ENCODE assay signal across 8 mouse cellular contexts in the genomic region with DNA sequence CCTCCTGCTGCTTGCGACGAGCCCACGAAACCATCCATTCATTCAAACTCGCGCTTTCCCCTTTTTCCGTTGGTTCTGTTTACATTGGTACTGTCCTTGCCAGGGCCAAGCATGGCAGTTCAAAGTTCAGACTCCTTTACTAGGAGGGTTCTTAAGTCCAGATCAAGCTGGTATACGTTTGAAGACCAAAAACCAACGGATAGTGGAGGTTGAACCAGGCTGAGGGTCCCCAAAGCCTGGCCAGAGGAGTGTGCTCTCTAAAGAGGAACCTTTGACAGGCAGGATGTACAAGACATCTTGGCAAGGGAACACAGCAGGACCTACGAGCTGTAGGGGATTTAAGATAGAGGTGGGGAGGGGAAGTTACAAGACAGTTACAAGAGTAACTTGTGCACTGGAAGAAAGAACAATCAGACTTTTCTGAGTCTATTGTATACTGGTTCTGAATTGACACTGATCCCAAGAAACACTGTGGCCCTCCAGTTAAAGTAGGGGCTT. TPM values are rescaled to one million over a fixed set of nuclear protein-coding genes. Genes with fewer than 3 reads are reported as not detected.
DNase-seq lines count a peak whose midpoint lies in the region; ATAC-seq and TF ChIP-seq lines count a peak whose summit lies in the region.

No protein-coding gene starts in this region.

- no peaks in the 10 kb centered on the region for H3K79me2 ChIP-seq in heart, adult 2 months (replicated peaks; ENCODE audit: control insufficient read depth, insufficient read depth, low read length)

- DNase-seq in heart, adult 2 months, result no peak
- no peak for DNase-seq in heart, postnatal 36 days
- DNase-seq in hindbrain, embryonic 10.5 days (ENCODE audit: low spot score), result no peak
- no peak for DNase-seq in T-cell, adult 2 months (ENCODE audit: low spot score)
- no peak for DNase-seq in natural killer cell, adult 2 months (ENCODE audit: low spot score in 2 of 2)
- no peak for DNase-seq in layer of hippocampus, adult 9-10 months (ENCODE audit: low spot score)

- H3K9ac ChIP-seq in heart, adult 2 months (ENCODE audit: low read depth, low read length), result no peak overlapping the region

- TF ChIP-seq POLR2A in heart, adult 2 months (IDR thresholded peaks at IDR 0.05; ENCODE audit: insufficient read depth, low read depth, low read length), result no peak

- intact Hi-C loops in heart, adult 2 months (cut with DNase I), result no loop called here
- intact Hi-C loops in heart, postnatal 36 days (cut with DNase I), result no loop called here

- no peaks in the 10 kb centered on the region for H3K4me1 ChIP-seq in heart, adult 2 months (ENCODE audit: control insufficient read depth, insufficient read depth, low read length)
- peaks cover 50% of the 10 kb centered on the region for H3K4me1 ChIP-seq in E14TG2a.4 (replicated peaks; ENCODE audit: low read depth, low read length)
- H3K4me1 ChIP-seq in hindbrain, embryonic 10.5 days (replicated peaks), result peaks cover 52% of the 10 kb centered on the region

- H3K9me3 ChIP-seq in E14TG2a.4 (ENCODE audit: low read length), result no peaks in the 10 kb centered on the region
- H3K9me3 ChIP-seq in hindbrain, embryonic 10.5 days, result no peaks in the 10 kb centered on the region

- peak; percentile 54; the same call in 1 of the 2 replicates for ATAC-seq in megakaryocyte progenitor cell, adult 5-6 weeks (replicated peaks; ENCODE audit: poor library complexity)

- TF ChIP-seq CTCF in heart, adult 2 months (IDR thresholded peaks at IDR 0.05), result peak; percentile 39
- no peak for TF ChIP-seq CTCF in E14TG2a.4 (conservative IDR thresholded peaks at IDR 0.05; ENCODE audit: low read length)

- no peak for TF ChIP-seq EP300 in heart, adult 2 months (IDR thresholded peaks at IDR 0.05; ENCODE audit: insufficient read depth, low read depth, low read length)

- peak overlapping the region; percentile 49 for H3K4me3 ChIP-seq in heart, adult 2 months
- peak overlapping the region; percentile 84 for H3K4me3 ChIP-seq in E14TG2a.4 (replicated peaks; ENCODE audit: low read length)
- H3K4me3 ChIP-seq in hindbrain, embryonic 10.5 days, result peak overlapping the region; percentile 79

- H3K27ac ChIP-seq in heart, adult 2 months, result no peak overlapping the region
- H3K27ac ChIP-seq in hindbrain, embryonic 10.5 days, result peak overlapping the region; percentile 97

- no peaks in the 10 kb centered on the region for H3K36me3 ChIP-seq in heart, adult 2 months (ENCODE audit: control insufficient read depth, insufficient read depth, low read length)
- no peaks in the 10 kb centered on the region for H3K36me3 ChIP-seq in E14TG2a.4 (ENCODE audit: insufficient read depth, low read length)
- no peaks in the 10 kb centered on the region for H3K36me3 ChIP-seq in hindbrain, embryonic 10.5 days

- 8% methylated on average over 9 of the region's 9 CpGs for WGBS in heart, adult 2 months
- WGBS in hindbrain, embryonic 10.5 days, result 2% methylated on average over 9 of the region's 9 CpGs

- peaks cover 11% of the 10 kb centered on the region for H3K27me3 ChIP-seq in heart, adult 2 months (ENCODE audit: control insufficient read depth, insufficient read depth, low read length)
- H3K27me3 ChIP-seq in E14TG2a.4 (ENCODE audit: insufficient read depth, low read length), result peaks cover 29% of the 10 kb centered on the region
- peaks cover 8% of the 10 kb centered on the region; the same call in 1 of the 2 replicates for H3K27me3 ChIP-seq in hindbrain, embryonic 10.5 days (ENCODE audit: insufficient read depth, poor library complexity, severe bottlenecking)

RNA-seq across cellular contexts. Expression of a gene that starts 0.6 kb away (rescaled TPM):
- total RNA-seq in heart, adult 2 months (2021), result not detected
- 0.29 TPM in 1 of 2 replicates, not detected in the other for polyA plus RNA-seq in heart, adult 2 months (2012; rRNA removed)
- total RNA-seq in heart, postnatal 36 days (2021), result not detected
- 19.8 and 25.6 TPM in 2 replicates for polyA plus RNA-seq in hindbrain, embryonic 10.5 days (2016; fragmentation: Nextera tagmentation; extraction: Ambion mirVana)
- not detected in 2 replicates for total RNA-seq in megakaryocyte progenitor cell, adult 5-6 weeks (2015)
- total RNA-seq in megakaryocyte progenitor cell, adult 5-6 weeks (2017), result not detected in 2 replicates

RNA-seq across cellular contexts. Expression of a gene that starts 22.0 kb away (rescaled TPM):
- total RNA-seq in heart, adult 2 months (2021), result not detected
- not detected in 2 replicates for polyA plus RNA-seq in heart, adult 2 months (2012; rRNA removed)
- not detected for total RNA-seq in heart, postnatal 36 days (2021)
- 0.40 and 0.47 TPM in 2 replicates for polyA plus RNA-seq in hindbrain, embryonic 10.5 days (2016; fragmentation: Nextera tagmentation; extraction: Ambion mirVana)
- not detected in 2 replicates for total RNA-seq in megakaryocyte progenitor cell, adult 5-6 weeks (2015)
- not detected in 2 replicates for total RNA-seq in megakaryocyte progenitor cell, adult 5-6 weeks (2017)

RNA-seq across cellular contexts. Expression of a gene that starts 26.0 kb away (rescaled TPM):
- total RNA-seq in heart, adult 2 months (2021), result not detected
- polyA plus RNA-seq in heart, adult 2 months (2012; rRNA removed), result not detected in 2 replicates
- total RNA-seq in heart, postnatal 36 days (2021), result not detected
- not detected in 2 replicates for polyA plus RNA-seq in hindbrain, embryonic 10.5 days (2016; fragmentation: Nextera tagmentation; extraction: Ambion mirVana)
- total RNA-seq in megakaryocyte progenitor cell, adult 5-6 weeks (2015), result not detected in 2 replicates
- total RNA-seq in megakaryocyte progenitor cell, adult 5-6 weeks (2017), result not detected in 2 replicates
